Mouse (Mus musculus) kidney, adult 11 months (tissue): ENCODE measurements around the gene Ppil6.
A peak's percentile ranks its signal among the peaks of the same experiment; 100 is the strongest.

Experiments
- DNase-seq: peaks from one replicate; pipeline ENCODE4 v3.0.0; 2022

The Ppil6 gene

GRCm38 (mm10) chr10:41489708-41490517, at the start of gene Ppil6, which contains the start of gene Smpd2:
Ppil6 (plus strand) TSS chr10:41490439.
Smpd2 (minus strand) TSS chr10:41490369.
- DNase-seq, result peak; percentile 96

DNA sequence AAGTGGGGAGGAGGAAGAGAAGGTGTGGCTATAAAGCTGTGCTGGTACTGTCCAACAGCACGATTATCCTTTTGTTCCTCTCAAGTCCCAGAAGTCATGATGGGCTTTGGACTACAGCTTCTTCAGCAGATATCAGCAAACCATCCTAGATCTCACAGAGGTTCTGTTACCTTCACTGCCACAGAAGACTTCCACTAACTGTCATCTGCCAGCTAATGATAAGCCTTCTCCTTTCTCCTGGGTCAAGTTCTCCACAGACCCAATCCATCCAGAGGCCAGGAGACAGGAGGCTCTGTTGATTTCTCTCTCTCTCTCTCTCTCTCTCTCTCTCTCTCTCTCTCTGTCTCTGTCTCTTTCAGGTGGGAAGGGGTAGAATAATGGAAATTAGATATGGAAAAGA, 42.0 kb upstream of the Ppil6 start:
- DNase-seq, result no peak

GRCm38 (mm10) chr10:41449684-41450083, 40.6 kb upstream of the Ppil6 start:
- DNase-seq, result peak; percentile 37

- peak; percentile 93 for DNase-seq
These were observed 40.0 kb upstream of the Ppil6 start, which contains the start of gene Zbtb24 for GRCm38 (mm10) chr10:41450137-41450670. Zbtb24 (plus strand) TSS chr10:41450383.

DNA sequence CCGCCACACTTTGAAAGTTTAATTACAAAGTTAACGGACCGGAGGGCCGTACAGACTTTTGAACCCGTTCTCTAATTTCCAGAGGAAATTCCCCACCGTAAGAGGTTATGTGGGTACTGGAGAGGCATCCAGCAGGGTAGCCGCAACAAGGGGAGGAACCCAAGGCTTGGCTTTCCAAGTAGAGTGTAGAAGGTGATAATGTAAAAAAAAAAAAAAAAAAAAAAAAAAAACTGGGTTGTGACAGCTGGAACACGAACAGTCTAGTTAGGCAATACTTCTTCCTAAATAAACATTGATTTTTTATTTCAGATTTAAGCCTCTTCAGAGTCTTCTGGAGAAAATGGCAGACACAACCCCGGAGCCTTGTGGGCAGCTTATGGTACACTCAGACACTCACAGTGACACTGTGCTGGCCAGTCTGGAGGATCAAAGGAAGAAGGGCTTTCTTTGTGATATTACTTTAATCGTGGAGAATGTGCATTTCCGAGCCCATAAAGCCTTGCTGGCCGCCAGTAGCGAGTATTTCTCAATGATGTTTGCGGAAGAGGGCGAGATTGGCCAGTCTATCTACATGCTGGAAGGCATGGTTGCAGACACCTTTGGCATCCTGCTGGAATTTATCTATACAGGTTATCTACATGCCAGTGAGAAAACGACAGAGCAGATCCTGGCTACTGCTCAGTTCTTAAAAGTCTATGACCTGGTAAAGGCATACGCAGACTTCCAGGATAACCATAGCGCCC, 39.3 kb upstream of the Ppil6 start:
- no peak for DNase-seq

GRCm38 (mm10) chr10:41451656-41452055, 38.6 kb upstream of the Ppil6 start:
- peak; percentile 72 for DNase-seq

DNA sequence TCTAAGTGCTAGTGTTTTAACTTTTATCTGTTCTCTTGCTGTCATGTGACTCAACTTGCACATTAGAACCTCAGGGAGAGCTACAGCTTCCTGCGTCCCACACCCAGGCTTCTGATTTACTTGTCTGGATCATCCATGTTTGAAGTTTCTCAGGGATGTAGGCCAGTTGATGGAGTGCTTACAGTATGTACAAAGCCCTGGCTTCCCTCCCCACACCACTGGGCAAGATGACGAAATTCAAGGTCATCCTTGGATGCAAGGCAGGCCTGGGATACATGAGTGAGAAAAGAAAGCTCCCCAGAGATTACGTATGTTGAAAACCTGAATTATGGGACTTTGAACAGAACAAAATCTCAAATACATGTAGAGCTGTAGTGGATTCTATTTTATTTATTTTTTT, 37.4 kb upstream of the Ppil6 start:
- no peak for DNase-seq

GRCm38 (mm10) chr10:41459990-41460389, 30.2 kb upstream of the Ppil6 start:
- no peak for DNase-seq

- DNase-seq, result no peak
These were observed 29.7 kb upstream of the Ppil6 start for GRCm38 (mm10) chr10:41460501-41460900.

GRCm38 (mm10) chr10:41461057-41461722, 29.0 kb upstream of the Ppil6 start:
- no peak for DNase-seq

- DNase-seq, result no peak
These were observed 25.8 kb upstream of the Ppil6 start for GRCm38 (mm10) chr10:41464401-41464955.

GRCm38 (mm10) chr10:41467325-41467724, 22.9 kb upstream of the Ppil6 start:
- no peak for DNase-seq

DNA sequence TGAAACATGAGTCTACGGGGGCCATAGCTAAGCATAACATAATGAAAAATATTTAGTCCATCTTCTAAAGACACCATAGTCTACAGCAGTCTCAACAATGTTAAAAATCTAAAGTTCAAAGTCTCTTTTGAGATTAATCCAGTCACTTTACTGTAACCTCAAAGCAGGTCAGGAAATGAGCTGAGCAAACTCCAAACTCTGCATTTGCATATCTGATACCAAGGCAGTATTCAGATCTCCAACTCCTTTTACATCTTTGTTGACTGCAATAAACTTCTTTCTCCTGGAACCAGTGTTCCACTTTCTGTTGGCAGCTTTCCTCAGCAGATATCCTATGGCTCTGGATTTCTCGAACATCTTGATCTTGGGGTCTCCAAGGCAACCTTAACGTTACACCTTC, 19.5 kb upstream of the Ppil6 start:
- no peak for DNase-seq

DNA sequence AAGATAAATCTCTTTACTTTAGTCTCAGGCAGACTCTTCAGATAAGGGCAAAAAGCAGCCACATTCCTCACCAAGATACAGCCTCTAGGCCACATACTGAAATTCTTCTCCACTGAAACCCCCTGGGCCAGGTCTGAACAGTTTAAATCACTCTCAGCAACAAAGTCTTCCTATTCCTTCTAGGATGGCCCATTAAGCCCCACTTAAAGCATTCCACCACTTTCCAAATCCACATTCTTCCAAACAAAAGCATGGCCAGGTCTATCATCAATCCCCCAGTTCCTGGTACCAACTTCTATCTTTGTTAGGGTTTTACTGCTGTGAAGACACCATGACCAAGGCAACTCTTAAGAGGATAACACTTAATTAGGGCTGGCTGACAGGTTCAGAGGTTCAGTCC, 17.7 kb upstream of the Ppil6 start:
- no peak for DNase-seq

DNA sequence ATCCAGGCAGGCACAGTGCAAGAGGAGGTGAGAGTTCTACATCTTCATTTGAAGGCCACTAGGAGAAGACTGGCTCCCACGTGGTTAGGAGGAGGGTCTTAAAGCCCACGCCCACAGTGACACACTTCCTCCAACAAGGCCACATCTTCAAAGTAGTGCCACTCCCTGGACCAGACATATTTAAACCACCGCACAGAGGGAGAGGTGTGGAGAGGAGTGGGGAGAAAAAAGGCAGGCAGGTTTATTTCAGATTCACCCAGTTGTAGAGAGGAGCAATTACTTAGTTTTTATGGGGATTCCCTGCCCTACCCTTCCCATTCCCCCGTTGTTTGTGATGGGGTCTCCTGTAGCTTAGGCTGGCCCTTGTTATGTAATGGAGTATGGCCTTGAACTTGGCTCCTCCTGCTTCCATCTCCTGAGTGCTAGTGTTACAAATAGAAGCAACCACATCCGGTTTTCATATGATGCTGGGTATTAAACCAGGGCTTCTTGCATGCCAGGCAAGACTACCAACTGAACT, 17.2 kb upstream of the Ppil6 start:
- DNase-seq, result no peak

GRCm38 (mm10) chr10:41473782-41474468, 16.3 kb upstream of the Ppil6 start:
- DNase-seq, result no peak

DNA sequence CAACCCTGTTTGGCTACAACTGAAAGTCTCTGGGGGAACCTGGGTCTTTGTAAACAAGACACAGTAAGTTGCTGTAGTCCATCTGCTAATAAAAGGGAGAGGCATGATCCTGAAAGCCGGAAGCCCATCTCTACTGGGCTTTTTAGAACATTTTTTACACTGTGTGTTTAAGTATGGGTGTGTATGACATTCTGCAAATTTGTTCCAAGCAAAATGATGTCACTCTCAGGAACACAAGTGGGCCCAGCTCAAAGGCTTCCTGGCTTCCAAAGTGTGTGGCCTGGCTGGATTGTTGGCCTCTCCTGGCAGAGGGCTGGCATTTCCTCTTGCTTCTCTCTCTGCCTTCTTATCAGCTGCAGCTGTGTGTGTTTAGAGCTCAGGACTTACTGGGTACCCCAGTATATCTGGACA, 15.3 kb upstream of the Ppil6 start:
- no peak for DNase-seq

DNA sequence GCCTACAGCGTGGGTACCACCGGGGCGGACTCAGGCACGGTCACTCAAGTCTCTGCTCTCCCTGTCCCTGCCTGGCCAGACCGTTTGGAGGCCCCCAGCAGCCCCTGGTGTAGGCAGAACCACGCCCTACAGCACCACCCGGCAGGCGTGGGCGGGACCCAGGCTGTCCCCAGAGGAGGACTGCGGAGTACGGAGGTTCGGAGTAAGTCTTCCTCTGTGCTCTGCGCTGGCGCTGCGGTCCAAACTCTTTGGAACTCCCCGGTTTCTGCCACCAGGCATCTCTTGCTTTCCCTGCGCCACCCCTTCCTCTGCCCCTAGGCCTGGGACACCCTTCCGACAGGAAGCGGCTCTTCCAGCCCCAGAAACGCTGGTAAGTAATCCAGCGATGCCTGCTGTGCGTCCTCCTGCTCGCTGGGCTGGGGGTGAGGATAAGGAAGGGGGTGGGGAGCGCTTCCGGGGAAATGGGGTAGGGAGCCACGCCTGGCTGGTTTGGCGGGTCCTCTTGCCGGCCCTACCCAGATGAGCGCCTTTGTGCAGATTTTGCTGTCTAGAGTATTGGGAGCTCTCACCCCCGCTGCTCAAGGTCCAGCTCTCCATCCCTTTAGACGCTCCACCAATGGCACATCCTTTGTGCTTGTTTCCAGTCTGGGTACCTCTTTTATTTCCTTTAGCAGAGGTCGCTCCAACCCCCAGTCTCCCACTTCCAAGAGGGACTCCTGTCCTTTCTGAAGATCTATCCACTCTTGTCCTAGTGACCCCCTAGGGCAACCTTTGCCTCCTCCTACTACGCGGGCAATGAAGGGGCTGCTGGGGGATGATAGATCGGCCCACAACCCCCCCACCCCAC, 13.8 kb upstream of the Ppil6 start, which contains the start of gene Mical1:
Gene Mical1, plus strand, starts transcription at position 144 of the 847 bp plus-strand sequence.
- DNase-seq, result no peak

- DNase-seq, result no peak
These were observed 13.3 kb upstream of the Ppil6 start for GRCm38 (mm10) chr10:41477018-41477277.

GRCm38 (mm10) chr10:41477278-41478181, 12.7 kb upstream of the Ppil6 start:
- peak; percentile 60 for DNase-seq
